Mouse (Mus musculus) cortical plate, adult 2 months (tissue): ENCODE results near the gene Pkdcc.

Experiments
- CTCF ChIP-seq: fragments of 200-500 bp; IDR thresholded peaks from 2 replicates; pipeline ENCODE4 v1.5.1; 2011; ENCODE audit warnings: mild to moderate bottlenecking, control low read depth, low read length; ENCODE audit not compliant: insufficient read depth; ENCODE audit errors: extremely low read depth
- POLR2A ChIP-seq: fragments of 200-500 bp; IDR thresholded peaks from 2 replicates; pipeline ENCODE4 v1.6.1; 2011; ENCODE audit warnings: mild to moderate bottlenecking, low read length, control low read depth; ENCODE audit not compliant: insufficient read depth; ENCODE audit errors: extremely low read depth

GRCm38 (mm10) chr17:83176146-83176545 lies 38.9 kb upstream of the Pkdcc start:
- TF ChIP-seq CTCF (no peak), POLR2A (no peak)
